Mouse (Mus musculus): ENCODE measurements around the gene Grm4. TPM values are rescaled to one million over a fixed set of nuclear protein-coding genes. Genes with fewer than 3 reads are reported as not detected.

Gene Grm4
- total RNA-seq, 2 experiments from 2014 or later: 0.11 to 0.44 TPM

- DNase-seq (ENCODE audit: low spot score): no peak
- intact Hi-C loops (cut with DNase I): no loop called here
Observed at GRCm38 (mm10) chr17:27552215-27553201, 31.3 kb upstream of the Grm4 start.

- DNase-seq (ENCODE audit: low spot score): no peak
- intact Hi-C loops (cut with DNase I): no loop called here
Observed at GRCm38 (mm10) chr17:27551393-27551940, 30.3 kb upstream of the Grm4 start.

GRCm38 (mm10) chr17:27549234-27549633 is 28.0 kb upstream of the Grm4 start:
- DNase-seq (ENCODE audit: low spot score): no peak
- intact Hi-C loops (cut with DNase I): no loop called here

GRCm38 (mm10) chr17:27547253-27547868 is 26.2 kb upstream of the Grm4 start:
- intact Hi-C loops (cut with DNase I): no loop called here
- peak; percentile 37 for DNase-seq (ENCODE audit: low spot score)

GRCm38 (mm10) chr17:27546574-27547085 is 25.4 kb upstream of the Grm4 start:
- DNase-seq (ENCODE audit: low spot score): no peak
- intact Hi-C loops (cut with DNase I): no loop called here

GRCm38 (mm10) chr17:27545991-27546390 is 24.8 kb upstream of the Grm4 start:
- DNase-seq (ENCODE audit: low spot score): no peak
- intact Hi-C loops (cut with DNase I): no loop called here

GRCm38 (mm10) chr17:27544551-27544950 is 23.3 kb upstream of the Grm4 start:
- DNase-seq (ENCODE audit: low spot score): no peak
- intact Hi-C loops (cut with DNase I): no loop called here

- intact Hi-C loops (cut with DNase I): no loop called here
Observed at GRCm38 (mm10) chr17:27541984-27542383, 20.8 kb upstream of the Grm4 start.

GRCm38 (mm10) chr17:27541261-27541660 is 20.1 kb upstream of the Grm4 start:
- intact Hi-C loops (cut with DNase I): no loop called here
- no peak for DNase-seq (ENCODE audit: low spot score)

More at GRCm38 (mm10) chr17:27541984-27542383, 20.8 kb upstream of the Grm4 start:
- DNase-seq (ENCODE audit: low spot score): no peak

GRCm38 (mm10) chr17:27534718-27535117 is 13.5 kb upstream of the Grm4 start:
- peak; percentile 66 for DNase-seq (ENCODE audit: low spot score)
- intact Hi-C loops (cut with DNase I): loop anchor here (1.0 to 2.0 kb wide), 3 partner anchors 31 to 226 kb away; partner anchors contain the start of gene AI413582

- intact Hi-C loops (cut with DNase I): no loop called here
- no peak for DNase-seq (ENCODE audit: low spot score)
Observed at GRCm38 (mm10) chr17:27533354-27533753, 12.2 kb upstream of the Grm4 start.

GRCm38 (mm10) chr17:27532095-27532494 is 10.9 kb upstream of the Grm4 start:
- DNase-seq (ENCODE audit: low spot score): no peak
- intact Hi-C loops (cut with DNase I): no loop called here

GRCm38 (mm10) chr17:27528767-27529166 is 7.6 kb upstream of the Grm4 start:
- no peak for DNase-seq (ENCODE audit: low spot score)
- intact Hi-C loops (cut with DNase I): loop anchor here (10.0 kb wide), 1 partner anchor 494 kb away; no protein-coding TSS in a partner anchor

GRCm38 (mm10) chr17:27528030-27528429 is 6.8 kb upstream of the Grm4 start:
- intact Hi-C loops (cut with DNase I): loop anchor here (10.0 kb wide), 1 partner anchor 493 kb away; no protein-coding TSS in a partner anchor
- no peak for DNase-seq (ENCODE audit: low spot score)

GRCm38 (mm10) chr17:27527188-27527587 is 6.0 kb upstream of the Grm4 start:
- no peak for DNase-seq (ENCODE audit: low spot score)
- intact Hi-C loops (cut with DNase I): loop anchor here (10.0 kb wide), 1 partner anchor 492 kb away; no protein-coding TSS in a partner anchor

GRCm38 (mm10) chr17:27523121-27523520 is 1.9 kb upstream of the Grm4 start:
- intact Hi-C loops (cut with DNase I): loop anchor here (5.0 to 10.0 kb wide), 2 partner anchors 266 to 488 kb away; no protein-coding TSS in a partner anchor
- no peak for DNase-seq (ENCODE audit: low spot score)

GRCm38 (mm10) chr17:27520557-27520956 is 646 bp downstream of the Grm4 start:
- intact Hi-C loops (cut with DNase I): loop anchor here (1.0 to 10.0 kb wide), 4 partner anchors 263 to 486 kb away; no protein-coding TSS in a partner anchor
- no peak for DNase-seq (ENCODE audit: low spot score)

GRCm38 (mm10) chr17:27518700-27519595 is 2.3 kb downstream of the Grm4 start:
- no peak for DNase-seq (ENCODE audit: low spot score)
- intact Hi-C loops (cut with DNase I): no loop called here

GRCm38 (mm10) chr17:27518296-27518695 is 2.9 kb downstream of the Grm4 start:
- DNase-seq (ENCODE audit: low spot score): no peak
- intact Hi-C loops (cut with DNase I): no loop called here
